Mouse (Mus musculus): ENCODE measurements around the gene Apoc2. TPM values are rescaled to one million over a fixed set of nuclear protein-coding genes. Genes with fewer than 3 reads are reported as not detected.
"Not testable (repeated sequence)": the region's sequence is repeated elsewhere in the genome, so short reads cannot be mapped to it uniquely, and the experiment has no call there.

Gene Apoc2
- total RNA-seq, 2 experiments from 2014 or later: 0.88 to 2.1 TPM

GRCm38 (mm10) chr7:19699827-19700148 is 22.0 kb upstream of the Apoc2 start:
- DNase-seq (ENCODE audit: low spot score in 2 of 2): no peak

- peak in 1 of 2 experiments; percentile 34 for DNase-seq (ENCODE audit: low spot score in 2 of 2)
These were observed 21.4 kb upstream of the Apoc2 start, which contains the start of gene Apoe for GRCm38 (mm10) chr7:19698907-19699826. TSS of gene Apoe (minus strand) at chr7:19699188.

- no peak for DNase-seq (ENCODE audit: low spot score in 2 of 2)
These were observed 20.5 kb upstream of the Apoc2 start for GRCm38 (mm10) chr7:19697949-19698906.

- DNase-seq (ENCODE audit: low spot score in 2 of 2): no peak
These were observed 18.7 kb upstream of the Apoc2 start for GRCm38 (mm10) chr7:19696336-19696873.

GRCm38 (mm10) chr7:19695881-19696280 is 18.1 kb upstream of the Apoc2 start:
- no peak for DNase-seq (ENCODE audit: low spot score in 2 of 2)

- no peak for DNase-seq (ENCODE audit: low spot score in 2 of 2)
These were observed 17.5 kb upstream of the Apoc2 start for GRCm38 (mm10) chr7:19695213-19695594.

GRCm38 (mm10) chr7:19694336-19695212 is 16.8 kb upstream of the Apoc2 start:
- DNase-seq (ENCODE audit: low spot score in 2 of 2): no peak

- peak in 1 of 2 experiments; percentile 34 for DNase-seq (ENCODE audit: low spot score in 2 of 2)
These were observed 15.7 kb upstream of the Apoc2 start for GRCm38 (mm10) chr7:19693421-19693820.

- DNase-seq (ENCODE audit: low spot score in 2 of 2): no peak
These were observed 14.4 kb upstream of the Apoc2 start, which contains the start of gene Apoc1 for GRCm38 (mm10) chr7:19691873-19692865. TSS of gene Apoc1 (minus strand) at chr7:19692660.

GRCm38 (mm10) chr7:19691434-19691833 is 13.7 kb upstream of the Apoc2 start:
- no peak for DNase-seq (ENCODE audit: low spot score in 2 of 2)

GRCm38 (mm10) chr7:19690845-19691244 is 13.1 kb upstream of the Apoc2 start:
- DNase-seq (ENCODE audit: low spot score in 2 of 2): no peak

GRCm38 (mm10) chr7:19688611-19689010 is 10.9 kb upstream of the Apoc2 start:
- DNase-seq (ENCODE audit: low spot score in 2 of 2): no peak

GRCm38 (mm10) chr7:19688101-19688500 is 10.4 kb upstream of the Apoc2 start:
- DNase-seq (ENCODE audit: low spot score in 2 of 2): no peak

- DNase-seq (ENCODE audit: low spot score in 2 of 2): not testable (repeated sequence)
These were observed 9.3 kb upstream of the Apoc2 start for GRCm38 (mm10) chr7:19686927-19687583.

- no peak for DNase-seq (ENCODE audit: low spot score in 2 of 2)
These were observed 8.8 kb upstream of the Apoc2 start for GRCm38 (mm10) chr7:19686521-19686920.

- no peak for DNase-seq (ENCODE audit: low spot score in 2 of 2)
These were observed 7.6 kb upstream of the Apoc2 start for GRCm38 (mm10) chr7:19685374-19685773.

- DNase-seq (ENCODE audit: low spot score in 2 of 2): no peak
These were observed 6.0 kb upstream of the Apoc2 start for GRCm38 (mm10) chr7:19683771-19684201.

- no peak for DNase-seq (ENCODE audit: low spot score in 2 of 2)
These were observed 5.2 kb upstream of the Apoc2 start for GRCm38 (mm10) chr7:19682979-19683378.
